Mouse (Mus musculus): ENCODE data around the gene Paqr9. TPM values are rescaled to one million over a fixed set of nuclear protein-coding genes. Genes with fewer than 3 reads are reported as not detected.

The Paqr9 gene
- total RNA-seq, 2 experiments from 2014 or later, result 51.9 to 53.2 TPM

DNA sequence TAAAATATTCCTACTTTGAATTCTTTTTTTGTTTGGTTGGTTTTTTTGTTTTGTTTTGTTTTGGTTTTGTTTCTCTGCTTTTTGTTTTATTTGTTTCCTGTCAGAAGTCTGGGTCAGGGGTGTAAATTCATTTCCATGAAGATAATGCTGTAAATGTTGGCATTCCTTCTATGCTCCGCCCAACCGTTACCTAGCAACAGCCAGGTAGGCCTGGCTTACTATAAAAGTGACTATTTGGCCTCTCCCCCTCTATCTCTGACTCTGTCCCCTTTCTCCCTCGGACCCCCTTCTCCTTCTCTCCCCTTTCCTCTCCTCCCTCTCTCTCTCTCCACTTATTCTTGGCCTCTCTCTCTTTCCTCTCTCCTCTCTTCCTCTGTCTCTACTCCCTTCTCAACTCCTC is 56.5 kb downstream of the Paqr9 start:
- no peak for DNase-seq (ENCODE audit: extremely low spot score in 1 of 2, low spot score in 1 of 2)

Other genes with a start within 250 kb of the Paqr9 start
- gene Chst2, start 152.9 kb upstream of the Paqr9 start, total RNA-seq (2021), result 100 to 1,000 TPM; 109 to 121 TPM
- 10 to 100 TPM; 59.3 to 70.8 TPM for gene U2surp, start 47.7 kb upstream of the Paqr9 start, total RNA-seq (2021)
- gene Pcolce2, start 77.9 kb downstream of the Paqr9 start, total RNA-seq (2021), result 1 to 10 TPM; 1.7 to 1.9 TPM
- 10 to 100 TPM; 41.0 to 48.0 TPM for gene Trpc1, start 190.7 kb downstream of the Paqr9 start, total RNA-seq (2021)